Mouse (Mus musculus): Measurements from ENCODE around the gene Dapk2. TPM values are rescaled to one million over a fixed set of nuclear protein-coding genes. Genes with fewer than 3 reads are reported as not detected.

The Dapk2 gene
- polyA plus RNA-seq, 1 experiment from 2014 or later: 3.6 TPM

- 70% methylated on average over 2 of the region's 2 CpGs for WGBS
- Histone ChIP-seq H3K9me3 (replicated peaks) (no peaks in the 10 kb centered on the region), H3K27ac (no peak overlapping the region), H3K36me3 (no peaks in the 10 kb centered on the region), H3K4me1 (no peaks in the 10 kb centered on the region), H3K27me3 (ENCODE audit: low read depth, poor library complexity, severe bottlenecking) (no peaks in the 10 kb centered on the region), H3K4me3 (no peak overlapping the region)
- DNase-seq (ENCODE audit: low spot score): no peak
Observed at GRCm38 (mm10) chr9:66228456-66229151, 70.6 kb downstream of the Dapk2 start.

- Histone ChIP-seq H3K27me3 (ENCODE audit: low read depth, poor library complexity, severe bottlenecking) (no peaks in the 10 kb centered on the region), H3K27ac (no peak overlapping the region), H3K4me1 (no peaks in the 10 kb centered on the region), H3K9me3 (replicated peaks) (no peaks in the 10 kb centered on the region), H3K4me3 (no peak overlapping the region), H3K36me3 (no peaks in the 10 kb centered on the region)
- 76% methylated on average over 7 of the region's 7 CpGs for WGBS
- no peak for DNase-seq (ENCODE audit: low spot score)
Observed at GRCm38 (mm10) chr9:66231820-66232479, 73.9 kb downstream of the Dapk2 start.

GRCm38 (mm10) chr9:66236615-66237014, 78.6 kb downstream of the Dapk2 start:
- Histone ChIP-seq H3K36me3 (no peaks in the 10 kb centered on the region), H3K4me1 (peaks cover 11% of the 10 kb centered on the region), H3K9me3 (replicated peaks) (no peaks in the 10 kb centered on the region), H3K4me3 (no peak overlapping the region), H3K27me3 (ENCODE audit: low read depth, poor library complexity, severe bottlenecking) (no peaks in the 10 kb centered on the region), H3K27ac (no peak overlapping the region)
- DNase-seq (ENCODE audit: low spot score): no peak
- 91% methylated on average over 2 of the region's 2 CpGs for WGBS

GRCm38 (mm10) chr9:66237742-66238141, 79.7 kb downstream of the Dapk2 start:
- no peaks in the 10 kb centered on the region for H3K9me3 ChIP-seq (replicated peaks)
- no peak overlapping the region for H3K27ac ChIP-seq
- 63% methylated on average over 1 of the region's 1 CpGs for WGBS
- no peak for DNase-seq (ENCODE audit: low spot score)
- no peak overlapping the region for H3K4me3 ChIP-seq
- H3K36me3 ChIP-seq: no peaks in the 10 kb centered on the region
- no peaks in the 10 kb centered on the region for H3K27me3 ChIP-seq (ENCODE audit: low read depth, poor library complexity, severe bottlenecking)
- peaks cover 11% of the 10 kb centered on the region for H3K4me1 ChIP-seq

- no peak overlapping the region for H3K27ac ChIP-seq
- WGBS: 66% methylated on average over 7 of the region's 7 CpGs
Observed at GRCm38 (mm10) chr9:66239173-66239572, 81.2 kb downstream of the Dapk2 start.

GRCm38 (mm10) chr9:66239691-66240090, 81.7 kb downstream of the Dapk2 start:
- Histone ChIP-seq H3K36me3 (no peaks in the 10 kb centered on the region), H3K27ac (no peak overlapping the region), H3K4me1 (peaks cover 11% of the 10 kb centered on the region), H3K4me3 (no peak overlapping the region), H3K9me3 (replicated peaks) (no peaks in the 10 kb centered on the region), H3K27me3 (ENCODE audit: low read depth, poor library complexity, severe bottlenecking) (no peaks in the 10 kb centered on the region)
- WGBS: 74% methylated on average over 3 of the region's 3 CpGs
- DNase-seq (ENCODE audit: low spot score): no peak

More at GRCm38 (mm10) chr9:66239173-66239572, 81.2 kb downstream of the Dapk2 start:
- Histone ChIP-seq H3K4me1 (peaks cover 11% of the 10 kb centered on the region), H3K36me3 (no peaks in the 10 kb centered on the region), H3K9me3 (replicated peaks) (no peaks in the 10 kb centered on the region), H3K27me3 (ENCODE audit: low read depth, poor library complexity, severe bottlenecking) (no peaks in the 10 kb centered on the region), H3K4me3 (no peak overlapping the region)
- DNase-seq (ENCODE audit: low spot score): no peak

- 0 out of 2 replicates have a peak overlapping the region, but pooled peaks have one; percentile 1 for H3K27ac ChIP-seq
- H3K27me3 ChIP-seq (ENCODE audit: low read depth, poor library complexity, severe bottlenecking): no peaks in the 10 kb centered on the region
- H3K9me3 ChIP-seq (replicated peaks): no peaks in the 10 kb centered on the region
- no peaks in the 10 kb centered on the region for H3K36me3 ChIP-seq
- H3K4me1 ChIP-seq: peaks cover 11% of the 10 kb centered on the region
- H3K4me3 ChIP-seq: no peak overlapping the region
- WGBS: 64% methylated on average over 4 of the region's 4 CpGs
- no peak for DNase-seq (ENCODE audit: low spot score)
Observed at GRCm38 (mm10) chr9:66240493-66240892, 82.5 kb downstream of the Dapk2 start.

GRCm38 (mm10) chr9:66240991-66241390, 83.0 kb downstream of the Dapk2 start:
- Histone ChIP-seq H3K4me1 (peaks cover 16% of the 10 kb centered on the region), H3K9me3 (replicated peaks) (no peaks in the 10 kb centered on the region), H3K4me3 (no peak overlapping the region), H3K27me3 (ENCODE audit: low read depth, poor library complexity, severe bottlenecking) (no peaks in the 10 kb centered on the region), H3K36me3 (no peaks in the 10 kb centered on the region), H3K27ac (no peak overlapping the region)
- DNase-seq (ENCODE audit: low spot score): no peak
- WGBS: 54% methylated on average over 3 of the region's 3 CpGs

GRCm38 (mm10) chr9:66241722-66242121, 83.7 kb downstream of the Dapk2 start:
- H3K4me1 ChIP-seq: peaks cover 16% of the 10 kb centered on the region

GRCm38 (mm10) chr9:66243240-66243639, 85.2 kb downstream of the Dapk2 start:
- WGBS: 73% methylated on average over 4 of the region's 4 CpGs
- DNase-seq (ENCODE audit: low spot score): no peak
- no peaks in the 10 kb centered on the region for H3K27me3 ChIP-seq (ENCODE audit: low read depth, poor library complexity, severe bottlenecking)
- peaks cover 16% of the 10 kb centered on the region for H3K4me1 ChIP-seq
- H3K4me3 ChIP-seq: no peak overlapping the region
- no peak overlapping the region for H3K27ac ChIP-seq
- no peaks in the 10 kb centered on the region for H3K9me3 ChIP-seq (replicated peaks)
- no peaks in the 10 kb centered on the region for H3K36me3 ChIP-seq

More at GRCm38 (mm10) chr9:66241722-66242121, 83.7 kb downstream of the Dapk2 start:
- no peak overlapping the region for H3K4me3 ChIP-seq
- H3K36me3 ChIP-seq: no peaks in the 10 kb centered on the region
- no peak overlapping the region for H3K27ac ChIP-seq
- no peaks in the 10 kb centered on the region for H3K9me3 ChIP-seq (replicated peaks)
- no peak for DNase-seq (ENCODE audit: low spot score)
- no peaks in the 10 kb centered on the region for H3K27me3 ChIP-seq (ENCODE audit: low read depth, poor library complexity, severe bottlenecking)
- WGBS: 90% methylated on average over 4 of the region's 4 CpGs

GRCm38 (mm10) chr9:66244079-66244478, 86.1 kb downstream of the Dapk2 start:
- peaks cover 16% of the 10 kb centered on the region for H3K4me1 ChIP-seq
- no peaks in the 10 kb centered on the region for H3K27me3 ChIP-seq (ENCODE audit: low read depth, poor library complexity, severe bottlenecking)
- H3K4me3 ChIP-seq: no peak overlapping the region
- no peak overlapping the region for H3K27ac ChIP-seq
- DNase-seq (ENCODE audit: low spot score): no peak
- no peaks in the 10 kb centered on the region for H3K36me3 ChIP-seq
- no peaks in the 10 kb centered on the region for H3K9me3 ChIP-seq (replicated peaks)
- 89% methylated on average over 5 of the region's 5 CpGs for WGBS

- Histone ChIP-seq H3K4me3 (no peak overlapping the region), H3K27me3 (ENCODE audit: low read depth, poor library complexity, severe bottlenecking) (no peaks in the 10 kb centered on the region), H3K4me1 (peaks cover 11% of the 10 kb centered on the region; the same call in 1 of the 2 replicates), H3K27ac (no peak overlapping the region), H3K9me3 (replicated peaks) (no peaks in the 10 kb centered on the region), H3K36me3 (no peaks in the 10 kb centered on the region)
- no peak for DNase-seq (ENCODE audit: low spot score)
- WGBS: 58% methylated on average over 4 of the region's 4 CpGs
Observed at GRCm38 (mm10) chr9:66245707-66246106, 87.7 kb downstream of the Dapk2 start.

- no peaks in the 10 kb centered on the region for H3K27me3 ChIP-seq (ENCODE audit: low read depth, poor library complexity, severe bottlenecking)
- no peak overlapping the region for H3K4me3 ChIP-seq
- H3K36me3 ChIP-seq: no peaks in the 10 kb centered on the region
- WGBS: 95% methylated on average over 6 of the region's 6 CpGs
- peaks cover 25% of the 10 kb centered on the region for H3K4me1 ChIP-seq
- no peaks in the 10 kb centered on the region for H3K9me3 ChIP-seq (replicated peaks)
- H3K27ac ChIP-seq: no peak overlapping the region
- no peak for DNase-seq (ENCODE audit: low spot score)
Observed at GRCm38 (mm10) chr9:66249281-66249680, 91.3 kb downstream of the Dapk2 start.
